Mouse (Mus musculus) adrenal gland, postnatal 36 days (tissue): Measurements from ENCODE around the gene Osbpl9. TPM values are rescaled to one million over a fixed set of nuclear protein-coding genes. Genes with fewer than 3 reads are reported as not detected.

ENCODE experiments used
- DNase-seq, 2 experiments: peaks; one replicate each; pipeline ENCODE4 v3.0.0; 2021; ENCODE audit warnings: mixed read lengths in 1 of 2
- total RNA-seq, 2 experiments: library from RNA; stranded (reverse); gene quantifications; 2 replicates each; pipeline ENCODE4 v1.2.3; 2021

Osbpl9 gene
- total RNA-seq, 2 experiments from 2014 or later = 121 to 164 TPM

- DNase-seq = no peak
Observed at GRCm38 (mm10) chr4:109210253-109210652, 8.2 kb upstream of the Osbpl9 start.

- DNase-seq = no peak
Observed at GRCm38 (mm10) chr4:109207524-109207923, 5.5 kb upstream of the Osbpl9 start.

GRCm38 (mm10) chr4:109204416-109204815 lies 2.3 kb upstream of the Osbpl9 start:
- DNase-seq = no peak

GRCm38 (mm10) chr4:109203931-109204330 lies 1.9 kb upstream of the Osbpl9 start:
- DNase-seq = no peak

GRCm38 (mm10) chr4:109199069-109199468 lies 3.0 kb downstream of the Osbpl9 start:
- DNase-seq = peak; percentile 70 to 79

- no peak for DNase-seq
Observed at GRCm38 (mm10) chr4:109195900-109196629, 6.0 kb downstream of the Osbpl9 start.

- no peak for DNase-seq
Observed at GRCm38 (mm10) chr4:109193886-109194285, 8.2 kb downstream of the Osbpl9 start.

GRCm38 (mm10) chr4:109191598-109191997 lies 10.5 kb downstream of the Osbpl9 start:
- no peak for DNase-seq

GRCm38 (mm10) chr4:109185616-109186405 lies 16.3 kb downstream of the Osbpl9 start:
- peak in 1 of 2 experiments; percentile 20 for DNase-seq

GRCm38 (mm10) chr4:109175677-109176076 lies 26.4 kb downstream of the Osbpl9 start:
- no peak for DNase-seq

- peak in 1 of 2 experiments; percentile 52 for DNase-seq
Observed at GRCm38 (mm10) chr4:109173775-109174440, 28.2 kb downstream of the Osbpl9 start.

GRCm38 (mm10) chr4:109173369-109173768 lies 28.7 kb downstream of the Osbpl9 start:
- DNase-seq = no peak

- peak; percentile 87 to 88 for DNase-seq
Observed at GRCm38 (mm10) chr4:109165521-109166173, 36.4 kb downstream of the Osbpl9 start.

GRCm38 (mm10) chr4:109156481-109157261 lies 45.4 kb downstream of the Osbpl9 start:
- DNase-seq = peak; percentile 16 to 29

- no peak for DNase-seq
Observed at GRCm38 (mm10) chr4:109156073-109156472, 46.0 kb downstream of the Osbpl9 start.

GRCm38 (mm10) chr4:109150214-109150613 lies 51.9 kb downstream of the Osbpl9 start:
- DNase-seq = peak in 1 of 2 experiments; percentile 50

- no peak for DNase-seq
Observed at GRCm38 (mm10) chr4:109149411-109149810, 52.7 kb downstream of the Osbpl9 start.

- peak; percentile 53 to 67 for DNase-seq
Observed at GRCm38 (mm10) chr4:109147278-109148038, 54.6 kb downstream of the Osbpl9 start.

GRCm38 (mm10) chr4:109143091-109143490 lies 59.0 kb downstream of the Osbpl9 start:
- DNase-seq = no peak

GRCm38 (mm10) chr4:109138551-109138950 lies 63.5 kb downstream of the Osbpl9 start:
- no peak for DNase-seq
